Mouse (Mus musculus): Measurements from ENCODE around the gene Sh3gl1. TPM values are rescaled to one million over a fixed set of nuclear protein-coding genes. Genes with fewer than 3 reads are reported as not detected.

Gene Sh3gl1
- total and polyA plus RNA-seq, 3 experiments: 29.3 to 39.0 (median 38.0) TPM

DNA sequence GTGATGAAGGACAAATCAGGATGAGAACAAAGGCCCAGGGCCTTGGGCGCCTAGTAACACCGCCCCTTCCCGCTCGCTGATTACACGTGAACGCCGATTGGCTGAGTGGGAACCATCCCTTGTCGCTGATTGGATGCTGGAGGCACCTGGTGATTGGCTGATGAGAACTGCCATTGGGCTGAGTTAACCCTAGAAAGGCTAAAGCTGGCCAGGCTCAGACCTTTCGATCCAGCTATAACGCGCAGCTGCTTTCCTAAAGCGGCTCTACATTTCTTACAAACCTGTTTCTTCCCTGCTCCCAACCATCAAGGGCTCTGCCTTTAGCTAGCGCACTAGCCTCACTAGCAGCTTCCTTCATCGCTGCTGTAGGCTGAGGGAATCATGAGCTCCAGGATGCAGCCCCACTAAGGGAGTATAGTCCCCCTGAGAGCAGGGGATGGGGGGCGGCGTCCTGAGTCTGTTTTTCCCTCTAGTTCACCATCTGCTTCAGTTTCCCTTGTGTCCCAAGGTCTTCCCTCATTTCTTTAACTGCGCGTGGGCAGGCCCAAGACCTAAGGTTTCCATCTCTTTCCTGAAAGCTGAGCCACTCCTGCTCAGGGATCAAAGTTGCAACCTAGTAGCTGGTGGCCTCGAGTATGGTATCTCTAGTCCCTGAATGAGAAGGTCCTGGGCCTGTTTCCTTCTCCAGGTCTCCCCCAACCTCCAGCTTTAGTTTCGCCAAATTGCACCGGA lies 27.9 kb downstream of the Sh3gl1 start:
- H3K4me1 ChIP-seq (ENCODE audit: control insufficient read depth in 1 of 2, insufficient read depth in 2 of 2): peaks cover 9 to 27% of the 10 kb centered on the region in 2 experiments
- H3K36me3 ChIP-seq (replicated peaks in 1 of 2; ENCODE audit: control insufficient read depth in 1 of 2, insufficient read depth in 1 of 2, low read length in 1 of 2): peaks cover 16 to 25% of the 10 kb centered on the region in 2 experiments
- H3K4me3 ChIP-seq (replicated peaks in 1 of 3; ENCODE audit: low read depth in 2 of 3, low read length in 2 of 3, poor library complexity in 1 of 3): peak overlapping the region; percentile 62 to 91 (median 77)
- no peaks in the 10 kb centered on the region for H3K9me3 ChIP-seq (replicated peaks; ENCODE audit: low read length)
- peak overlapping the region; percentile 94 for H3K4me2 ChIP-seq (ENCODE audit: insufficient read depth, low read depth, poor library complexity, severe bottlenecking)
- DNase-seq (ENCODE audit: extremely low read depth): peak; percentile 97
- peaks cover 5% of the 10 kb centered on the region; the same call in 1 of the 2 replicates for H3K79me2 ChIP-seq (replicated peaks; ENCODE audit: control insufficient read depth, extremely low read depth, insufficient read depth, poor library complexity, severe bottlenecking)
- in situ Hi-C loops (cut with MboI; ENCODE audit: low pct_ligation_motif_present, low pct_unique_long_range_greater_than_20kb, low sequenced_read_pairs) (loop anchor here (5.0 kb wide), 1 partner anchor 36 kb away; the partner anchor contains the start of gene Shd), dilution Hi-C loops (cut with MboI; ENCODE audit: extremely low pct_ligation_motif_present, extremely low pct_unique_long_range_greater_than_20kb, low sequenced_read_pairs) (no loop called here)
- peak overlapping the region; percentile 67 for H3K27ac ChIP-seq (ENCODE audit: insufficient read depth, low read depth)
- H3K27me3 ChIP-seq (replicated peaks): no peaks in the 10 kb centered on the region
- peak overlapping the region; percentile 55 for H3K9ac ChIP-seq (ENCODE audit: insufficient read depth, low read depth)
- TF ChIP-seq CHD1 (IDR thresholded peaks at IDR 0.05; ENCODE audit: low read depth, low read length): no peak
- peak; percentile 68 for TF ChIP-seq CHD2 (IDR thresholded peaks at IDR 0.05; ENCODE audit: low read length)
- TF ChIP-seq TBP (conservative IDR thresholded peaks at IDR 0.05; ENCODE audit: low read depth, low read length): peak; percentile 76
- TF ChIP-seq USF1 (IDR thresholded peaks at IDR 0.05; ENCODE audit: low read depth, low read length): peak; percentile 42
- TF ChIP-seq POLR2A (IDR thresholded peaks at IDR 0.05; ENCODE audit: low read depth, low read length): peak; percentile 73
- no peak for TF ChIP-seq SMC3 (IDR thresholded peaks at IDR 0.05; ENCODE audit: low read depth, low read length)
- no peak for TF ChIP-seq CTCF (conservative IDR thresholded peaks at IDR 0.05 in 1 of 2, IDR thresholded peaks at IDR 0.05 in 1 of 2; ENCODE audit: low read depth in 2 of 2, low read length in 2 of 2)
- TF ChIP-seq NRF1 (IDR thresholded peaks at IDR 0.05; ENCODE audit: low read depth, low read length): no peak
- TF ChIP-seq MAFK (IDR thresholded peaks at IDR 0.05; ENCODE audit: insufficient replicate concordance, low read length): no peak
- TF ChIP-seq MXI1 (IDR thresholded peaks at IDR 0.05; ENCODE audit: low read depth, low read length): no peak; the same call in 1 of the 2 replicates
- TF ChIP-seq HCFC1 (IDR thresholded peaks at IDR 0.05; ENCODE audit: low read depth, low read length): peak; percentile 60
- peak; percentile 52 for TF ChIP-seq MAX (IDR thresholded peaks at IDR 0.05; ENCODE audit: low read length)
- no peak for TF ChIP-seq ZNF384 (IDR thresholded peaks at IDR 0.05; ENCODE audit: low read depth, low read length)
- TF ChIP-seq KAT2A (IDR thresholded peaks at IDR 0.05; ENCODE audit: insufficient replicate concordance, low read length): 0 out of 2 replicates have a peak, but pooled peaks have one; percentile 25
- TF ChIP-seq MAZ (IDR thresholded peaks at IDR 0.05; ENCODE audit: low read depth, low read length): no peak
- TF ChIP-seq MEF2A (IDR thresholded peaks at IDR 0.05; ENCODE audit: borderline replicate concordance, low read depth, low read length): no peak
- TF ChIP-seq USF2 (conservative IDR thresholded peaks at IDR 0.05; ENCODE audit: low read depth, low read length): no peak; the same call in 1 of the 2 replicates
- peak; percentile 86; the same call in 1 of the 2 replicates for TF ChIP-seq ZMIZ1 (IDR thresholded peaks at IDR 0.05; ENCODE audit: low read depth, low read length)
- peak; percentile 86 for TF ChIP-seq NELFE (IDR thresholded peaks at IDR 0.05; ENCODE audit: low read depth, low read length)
- no peak for TF ChIP-seq ZKSCAN1 (IDR thresholded peaks at IDR 0.05; ENCODE audit: borderline replicate concordance, low read depth, low read length)
- TF ChIP-seq MYC (IDR thresholded peaks at IDR 0.05; ENCODE audit: low read depth, low read length): 0 out of 2 replicates have a peak, but pooled peaks have one; percentile 21
- TF ChIP-seq E2F4 (IDR thresholded peaks at IDR 0.05; ENCODE audit: insufficient replicate concordance, low read depth, low read length): peak; percentile 81; the same call in 1 of the 2 replicates
- TF ChIP-seq SIN3A (IDR thresholded peaks at IDR 0.05; ENCODE audit: low read length): peak; percentile 84
- TF ChIP-seq ELF1 (IDR thresholded peaks at IDR 0.05; ENCODE audit: low read depth, low read length): peak; percentile 28; the same call in 1 of the 2 replicates
- TF ChIP-seq BHLHE40 (IDR thresholded peaks at IDR 0.05; ENCODE audit: low read depth, low read length): no peak
- TF ChIP-seq RAD21 (IDR thresholded peaks at IDR 0.05; ENCODE audit: low read depth, low read length): no peak
- no peak for TF ChIP-seq RCOR1 (conservative IDR thresholded peaks at IDR 0.05; ENCODE audit: low read depth, low read length)
- no peak for TF ChIP-seq EP300 (IDR thresholded peaks at IDR 0.05; ENCODE audit: low read length)
- TF ChIP-seq JUND (conservative IDR thresholded peaks at IDR 0.05; ENCODE audit: low read depth, low read length): no peak
- TF ChIP-seq UBTF (IDR thresholded peaks at IDR 0.05; ENCODE audit: low read depth, low read length): no peak
- no peak for TF ChIP-seq IRF4 (IDR thresholded peaks at IDR 0.05; ENCODE audit: low read depth, low read length)
- TF ChIP-seq POLR2AphosphoS2 (IDR thresholded peaks at IDR 0.05; ENCODE audit: low read depth, low read length): peak; percentile 68
- no peak for TF ChIP-seq GABPA (IDR thresholded peaks at IDR 0.05; ENCODE audit: insufficient replicate concordance, low read depth, low read length)
- TF ChIP-seq JUN (IDR thresholded peaks at IDR 0.05; ENCODE audit: insufficient read depth, low read depth, low read length): no peak
- no peak for TF ChIP-seq ZC3H11A (IDR thresholded peaks at IDR 0.05; ENCODE audit: low read depth, low read length)
- no peak for TF ChIP-seq ETS1 (conservative IDR thresholded peaks at IDR 0.05; ENCODE audit: low read depth, low read length)
- no peak for TF ChIP-seq PAX5 (IDR thresholded peaks at IDR 0.05; ENCODE audit: low read length)
- peak; percentile 39 for TF ChIP-seq TCF12 (IDR thresholded peaks at IDR 0.05; ENCODE audit: low read depth, low read length)
